Mouse (Mus musculus) kidney, adult 2 months (tissue): Measurements from ENCODE around the gene Rab27a.

Source experiments
- CTCF ChIP-seq: fragments of 200-500 bp; conservative IDR thresholded peaks from 2 replicates; pipeline ENCODE4 v1.5.1; 2011; ENCODE audit warnings: low read depth, mild to moderate bottlenecking, control low read depth, low read length, moderate library complexity, mixed read lengths; ENCODE audit not compliant: insufficient read depth, insufficient read length
- POLR2A ChIP-seq: fragments of 200-500 bp; IDR thresholded peaks from one replicate; pipeline ENCODE4 v1.6.1; 2011; ENCODE audit warnings: low read depth, low read length, control low read depth

DNA sequence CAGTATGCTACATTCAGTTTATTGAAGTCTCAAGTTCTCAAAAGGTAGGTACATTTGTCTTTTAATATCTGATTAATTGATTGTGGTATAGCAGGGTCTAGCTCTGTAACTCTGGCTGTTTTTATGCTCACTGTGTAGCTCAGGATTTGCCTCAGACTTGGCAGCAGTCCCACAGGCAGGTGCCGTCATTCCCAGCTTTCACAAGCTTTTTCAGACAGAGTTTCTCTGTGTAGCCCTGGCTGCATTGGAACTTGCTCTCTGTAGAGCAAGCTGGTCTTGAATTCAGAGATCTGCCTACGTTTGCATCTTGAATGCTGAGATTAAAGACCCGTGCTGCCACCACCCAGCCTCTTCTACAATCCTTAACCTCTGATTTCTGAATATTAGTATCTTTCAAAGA is 42.5 kb upstream of the Rab27a start:
- TF ChIP-seq CTCF, result no peak
- no peak for TF ChIP-seq POLR2A
